Mouse (Mus musculus): Measurements from ENCODE around the gene Ets2.
A peak's percentile ranks its signal among the peaks of the same experiment; 100 is the strongest.

Gene Ets2

DNA sequence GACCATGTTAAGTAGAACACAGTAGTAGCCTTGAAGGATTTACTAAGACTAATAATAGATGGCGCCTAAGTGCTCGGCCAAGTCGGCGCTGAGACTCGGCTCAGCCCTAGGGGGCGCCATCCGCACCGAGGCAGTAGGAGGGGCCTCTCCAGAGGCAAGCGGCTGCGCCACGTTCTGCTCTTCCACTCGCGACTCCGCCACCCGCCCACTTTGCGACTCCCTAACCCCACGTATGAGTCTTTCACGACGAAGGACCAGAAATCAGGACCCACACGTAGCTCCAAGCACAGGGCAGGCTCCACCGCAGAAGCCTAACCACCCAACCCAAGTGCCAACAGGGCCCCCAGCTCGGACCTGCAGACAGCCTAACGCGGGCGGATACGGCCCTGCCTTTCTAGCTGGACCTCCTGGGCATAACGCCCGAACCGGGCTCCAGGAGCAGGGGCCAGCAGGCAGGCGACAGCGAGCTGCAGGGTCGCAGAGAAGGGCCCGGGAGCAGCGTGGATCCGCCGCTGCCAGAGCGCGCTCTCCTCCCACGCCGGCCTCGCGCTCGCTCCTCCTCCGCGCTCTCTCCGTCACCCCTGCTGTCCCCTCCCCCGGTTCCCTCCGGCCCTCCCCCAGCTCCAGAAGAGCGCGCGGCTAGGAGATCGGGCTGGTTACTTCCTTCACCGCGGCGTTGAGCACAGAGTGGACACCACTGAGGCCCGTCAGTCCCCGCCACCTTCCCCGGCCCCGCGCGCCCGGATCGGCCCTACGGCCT lies at the start of gene Ets2:
TSS of gene Ets2 (plus strand) at position 274 of the 760 bp plus-strand sequence.
- peak; percentile 78 for DNase-seq (ENCODE audit: low read depth, low spot score)

DNA sequence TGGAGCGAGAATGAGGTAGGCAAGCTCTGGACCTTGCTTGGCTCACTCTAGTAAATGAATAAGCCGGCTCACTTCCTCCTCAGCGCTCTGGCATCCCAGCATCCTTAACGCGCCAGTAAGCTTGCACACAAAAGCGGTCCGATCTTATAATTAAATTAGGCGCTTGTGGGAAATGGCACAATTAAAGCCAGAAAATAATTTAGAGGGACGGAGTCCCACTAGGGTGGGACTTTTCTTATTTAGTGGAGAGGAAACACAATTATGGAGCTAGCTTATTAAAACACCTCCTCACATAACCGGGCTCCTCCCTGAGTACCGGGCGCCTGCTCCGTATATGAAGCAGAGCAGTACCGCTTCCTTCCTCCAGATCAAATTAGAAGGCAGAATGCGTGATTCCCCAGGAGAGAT lies 47.7 kb upstream of the Ets2 start:
- DNase-seq (ENCODE audit: low read depth, low spot score) = no peak

DNA sequence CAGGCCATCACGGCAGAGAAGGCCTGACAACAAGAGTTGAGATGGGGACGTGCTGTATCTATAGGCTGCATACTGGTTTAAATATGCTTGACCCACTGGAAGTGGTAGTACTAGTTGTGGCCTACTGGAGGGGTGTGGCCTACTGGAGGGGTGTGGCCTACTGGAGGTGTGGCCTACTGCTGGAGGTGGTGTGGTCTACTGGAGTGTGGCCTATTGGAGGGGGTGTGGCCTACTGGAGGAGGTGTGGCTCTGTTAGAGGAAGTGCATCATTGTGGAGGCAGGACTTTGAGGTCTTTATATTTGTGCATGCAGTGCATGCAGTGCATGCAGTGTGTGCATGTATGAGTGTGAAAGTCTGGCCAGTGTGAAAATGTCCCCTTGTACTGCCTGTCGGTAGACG lies 45.3 kb upstream of the Ets2 start:
- DNase-seq (ENCODE audit: low read depth, low spot score) = no peak

DNA sequence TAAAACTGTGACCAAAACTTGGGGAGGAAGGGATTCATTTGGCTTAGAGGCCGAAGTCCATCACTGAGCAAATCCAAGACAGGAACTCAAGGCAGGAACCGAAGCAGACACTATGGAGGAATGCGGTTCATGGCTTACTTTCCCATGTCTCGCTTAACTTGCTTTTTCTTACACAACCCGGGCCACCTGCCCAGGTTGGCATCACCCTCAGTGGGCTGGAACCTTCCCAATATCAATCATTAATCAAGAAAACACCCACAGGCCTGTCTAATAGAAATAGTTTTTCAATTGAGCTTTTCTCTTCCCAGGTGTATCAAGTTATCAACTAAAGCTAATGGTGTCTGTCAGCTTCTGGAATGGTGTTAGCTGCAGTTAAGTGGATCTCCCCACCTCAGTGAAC lies 44.7 kb upstream of the Ets2 start:
- no peak for DNase-seq (ENCODE audit: low read depth, low spot score)

DNA sequence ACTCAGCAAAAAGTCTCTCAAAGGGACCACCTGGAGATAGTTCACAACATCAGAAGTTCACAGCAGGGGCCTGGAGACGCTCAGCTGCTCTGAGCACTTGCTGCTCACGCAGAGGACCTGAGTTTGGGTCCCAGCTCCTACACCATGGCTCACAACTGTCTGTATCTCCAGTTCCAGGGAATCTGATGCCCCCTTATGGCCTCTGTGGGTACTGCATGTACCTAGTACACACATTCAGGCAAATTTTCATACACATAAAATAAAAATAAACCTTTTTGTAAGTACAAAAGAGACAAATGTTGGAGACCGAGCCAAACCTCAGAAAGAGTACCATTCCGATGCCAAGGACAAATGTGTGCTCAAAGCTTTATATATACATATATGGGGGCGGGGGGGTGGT lies 44.1 kb upstream of the Ets2 start:
- DNase-seq (ENCODE audit: low read depth, low spot score) = no peak

DNA sequence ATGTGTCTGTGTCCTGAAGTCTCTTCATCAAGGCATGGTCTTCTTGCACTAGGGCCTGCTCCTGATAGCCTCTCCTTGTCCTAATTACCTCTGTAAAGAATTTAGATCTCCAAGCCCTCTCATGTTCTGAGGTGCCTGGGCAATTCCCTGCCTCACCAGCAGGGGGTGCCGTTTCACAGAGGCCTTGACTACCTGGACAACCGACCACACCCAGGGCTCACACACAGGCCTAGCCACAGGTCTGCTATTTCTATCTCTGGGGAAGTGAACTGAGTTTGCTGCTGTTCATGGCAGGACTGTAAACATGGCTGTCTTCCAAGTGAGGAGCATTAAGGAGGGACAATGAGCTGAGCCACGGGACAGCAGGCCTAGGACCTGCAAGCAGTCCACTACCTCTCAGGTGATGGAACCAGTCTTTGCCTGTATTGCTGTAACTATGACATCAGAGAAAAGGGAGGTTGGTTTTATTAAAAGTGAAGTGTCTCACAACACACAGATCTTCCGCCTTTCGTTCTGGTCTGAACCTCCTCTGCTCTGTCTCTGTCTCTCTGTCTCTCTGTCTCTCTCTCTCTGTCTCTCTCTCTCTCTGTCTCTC lies 42.9 kb upstream of the Ets2 start:
- no peak for DNase-seq (ENCODE audit: low read depth, low spot score)

DNA sequence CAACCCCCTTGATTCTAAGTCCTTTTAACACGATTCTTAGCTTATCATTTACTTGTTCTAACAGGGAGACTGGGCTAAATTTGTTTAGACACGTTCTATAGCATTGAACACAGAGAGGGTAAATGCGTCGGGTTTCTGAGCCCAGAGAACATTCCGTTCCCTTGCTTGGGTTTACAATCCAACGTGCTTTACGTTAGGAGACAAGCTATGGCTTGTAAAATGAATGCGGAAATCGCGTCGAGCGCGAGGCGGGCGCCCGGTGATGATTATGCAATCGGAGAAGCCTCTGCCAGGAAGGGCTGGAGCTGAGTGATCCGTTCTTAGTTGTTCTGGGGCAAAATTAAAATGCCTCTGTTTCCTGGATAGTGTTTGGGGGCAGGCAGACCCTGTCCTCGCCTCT lies 42.4 kb upstream of the Ets2 start:
- no peak for DNase-seq (ENCODE audit: low read depth, low spot score)

DNA sequence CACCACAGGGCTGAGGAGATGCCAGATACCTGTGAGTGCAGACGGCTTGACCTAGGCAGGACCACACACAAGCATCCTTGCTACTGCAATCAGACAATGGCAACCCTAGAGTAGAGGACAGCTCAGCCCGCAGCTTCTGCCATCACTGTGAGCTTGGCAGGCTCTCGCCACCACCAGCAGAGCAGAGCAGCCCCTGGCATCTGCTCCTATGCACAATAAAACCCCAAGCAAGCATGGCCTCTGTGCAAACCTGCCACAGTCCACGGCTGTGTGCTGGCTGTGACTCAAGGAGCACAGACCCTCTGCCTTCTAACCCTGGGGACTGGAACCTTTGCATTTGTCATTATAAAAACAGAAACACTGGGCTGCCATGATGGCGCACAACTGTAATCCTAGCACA lies 41.0 kb upstream of the Ets2 start:
- no peak for DNase-seq (ENCODE audit: low read depth, low spot score)

DNA sequence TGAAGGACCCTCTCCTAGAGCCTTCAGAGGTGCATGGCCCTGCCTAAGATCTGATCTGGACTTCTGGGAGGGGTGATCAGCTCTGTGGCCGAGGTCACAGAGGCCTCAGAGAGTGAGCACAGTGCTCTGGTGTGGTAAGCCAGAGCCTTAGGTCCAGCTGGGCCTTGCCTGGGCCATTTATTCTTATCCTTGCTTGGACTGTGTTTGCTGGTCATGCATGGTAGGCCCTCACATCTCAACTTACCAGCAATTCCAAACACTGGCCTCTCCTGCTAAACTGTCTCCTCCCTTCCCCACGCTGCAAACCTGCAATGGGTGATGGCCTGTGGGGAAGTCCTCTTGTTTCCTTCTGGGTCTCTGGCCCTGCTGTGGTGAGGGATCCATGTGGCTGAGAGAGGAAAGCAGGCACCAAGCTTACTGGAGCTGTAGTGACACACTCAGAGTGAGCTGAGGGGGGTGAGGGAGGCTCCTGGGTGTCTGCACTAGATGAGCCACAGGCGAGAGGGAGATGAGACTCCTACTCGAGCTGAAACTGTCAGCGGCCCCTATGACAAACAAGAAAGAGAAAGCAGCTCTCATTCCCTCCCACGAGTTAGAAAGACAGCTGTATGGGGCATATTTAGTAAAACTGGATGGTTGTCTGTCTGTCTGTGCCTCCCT lies 36.3 kb upstream of the Ets2 start:
- no peak for DNase-seq (ENCODE audit: low read depth, low spot score)

DNA sequence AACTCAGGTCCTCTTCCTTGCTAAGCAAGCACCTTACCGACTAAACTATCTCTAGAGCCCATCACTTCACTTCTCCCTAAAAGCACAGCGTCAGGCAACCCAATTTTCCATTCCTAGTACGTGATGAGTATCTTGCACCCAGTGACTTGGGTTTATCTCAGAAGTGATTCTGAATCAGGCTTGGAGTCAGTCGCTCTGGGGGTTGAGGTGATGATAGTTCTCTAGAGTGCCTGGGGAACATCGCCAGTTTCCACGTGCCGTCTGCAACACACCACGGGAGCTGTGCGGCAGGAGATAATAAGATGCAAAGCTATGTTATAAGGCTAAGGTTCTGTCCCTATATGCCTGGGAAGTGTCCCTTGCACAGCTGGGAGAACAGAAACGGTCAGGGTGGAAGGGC lies 35.6 kb upstream of the Ets2 start:
- no peak for DNase-seq (ENCODE audit: low read depth, low spot score)

DNA sequence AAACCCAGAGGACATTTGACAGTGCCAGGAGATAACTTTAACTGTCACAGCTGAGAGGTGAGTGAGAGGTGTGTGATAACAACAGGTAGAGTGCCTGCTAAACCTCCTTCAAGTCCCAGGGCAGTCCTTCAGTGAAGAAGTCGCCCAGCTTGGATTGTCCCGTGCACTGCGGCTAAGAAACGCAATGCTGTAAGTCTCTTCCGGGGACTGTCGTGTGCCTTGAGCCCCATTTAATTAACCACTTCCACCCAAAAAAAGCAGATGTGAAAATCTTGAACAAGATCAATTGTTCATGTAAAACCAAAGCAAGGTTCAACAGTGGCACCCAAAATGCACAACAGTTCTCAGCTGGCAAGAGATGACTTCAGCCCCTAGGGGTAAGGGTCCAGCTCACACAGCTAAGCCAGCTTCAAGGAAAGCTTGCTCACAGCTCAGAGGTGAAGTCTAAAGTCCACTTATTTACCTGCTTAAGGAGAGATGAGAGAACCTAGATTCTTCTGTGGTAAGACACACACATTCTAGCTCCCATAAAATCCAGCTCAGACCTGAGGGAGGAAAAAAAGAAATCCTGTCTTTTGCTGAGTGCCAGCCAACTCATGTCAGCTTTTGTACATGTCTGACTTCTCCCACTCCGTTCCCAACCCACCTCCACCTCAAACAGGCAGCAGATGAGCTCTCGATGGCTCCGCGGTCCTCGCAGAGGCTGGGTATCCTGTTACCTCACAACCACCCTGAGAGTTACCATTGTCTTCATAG lies 34.3 kb upstream of the Ets2 start:
- DNase-seq (ENCODE audit: low read depth, low spot score) = no peak

DNA sequence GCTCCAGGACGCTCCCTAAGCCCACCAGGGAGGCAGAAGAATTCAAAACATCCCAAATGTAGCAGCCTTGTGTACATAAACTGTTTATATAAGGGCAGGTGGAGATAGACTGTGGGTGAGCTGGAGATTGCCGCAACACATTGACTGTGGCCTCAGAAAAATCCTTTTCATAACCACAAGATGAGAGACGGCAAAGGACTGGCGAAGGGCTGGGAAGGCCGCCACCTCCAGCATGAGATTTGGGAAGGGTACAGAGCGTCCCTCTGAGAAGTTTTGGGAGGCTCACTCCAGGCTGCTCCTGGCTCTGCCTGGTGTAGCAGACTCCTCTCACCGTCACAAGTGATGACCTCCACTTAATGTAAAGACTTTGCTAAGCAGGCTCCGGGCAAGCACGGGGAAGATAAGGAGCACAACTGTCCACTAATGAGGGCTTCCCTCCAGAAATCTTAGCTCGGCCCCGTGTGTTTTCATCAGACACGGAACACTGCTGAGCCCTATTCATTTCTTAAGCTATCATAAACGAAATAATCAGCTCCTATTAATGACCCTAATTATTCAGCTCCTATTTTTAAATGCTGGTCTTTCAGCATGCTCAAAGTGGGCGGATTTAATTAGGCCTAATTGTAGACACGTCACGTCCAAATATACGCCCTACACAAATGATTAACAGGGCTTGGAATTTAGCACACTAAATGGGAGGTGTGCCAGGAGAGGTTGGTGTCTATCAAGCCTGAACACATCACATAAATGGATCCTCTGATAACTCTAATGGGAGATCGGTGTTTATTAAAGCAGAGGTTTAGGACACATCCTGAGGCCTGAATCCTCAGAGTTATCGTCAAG lies 33.5 kb upstream of the Ets2 start:
- DNase-seq (ENCODE audit: low read depth, low spot score) = no peak

DNA sequence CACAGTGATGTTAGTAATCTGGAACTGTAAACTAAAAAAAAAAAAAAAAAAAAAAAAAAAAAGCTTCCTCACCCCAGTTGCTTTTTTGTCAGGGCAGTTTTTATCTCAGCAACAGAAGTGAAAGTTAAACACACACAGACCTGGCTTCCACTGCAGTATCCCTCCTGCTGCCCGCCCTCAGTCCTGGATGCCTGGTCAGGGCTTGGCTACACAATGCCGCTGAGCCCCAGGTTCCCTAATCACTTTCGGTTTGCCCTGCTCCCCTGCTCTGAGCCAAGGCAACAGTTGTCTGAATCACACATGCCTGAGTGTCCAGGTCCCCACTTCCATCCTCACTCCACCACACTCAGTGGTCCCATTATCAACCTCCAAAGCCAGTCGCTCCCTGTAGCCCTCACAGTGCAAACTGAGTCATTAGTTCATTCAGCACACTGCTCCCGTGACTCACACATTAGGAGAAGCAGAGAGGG lies 27.4 kb upstream of the Ets2 start:
- no peak for DNase-seq (ENCODE audit: low read depth, low spot score)

DNA sequence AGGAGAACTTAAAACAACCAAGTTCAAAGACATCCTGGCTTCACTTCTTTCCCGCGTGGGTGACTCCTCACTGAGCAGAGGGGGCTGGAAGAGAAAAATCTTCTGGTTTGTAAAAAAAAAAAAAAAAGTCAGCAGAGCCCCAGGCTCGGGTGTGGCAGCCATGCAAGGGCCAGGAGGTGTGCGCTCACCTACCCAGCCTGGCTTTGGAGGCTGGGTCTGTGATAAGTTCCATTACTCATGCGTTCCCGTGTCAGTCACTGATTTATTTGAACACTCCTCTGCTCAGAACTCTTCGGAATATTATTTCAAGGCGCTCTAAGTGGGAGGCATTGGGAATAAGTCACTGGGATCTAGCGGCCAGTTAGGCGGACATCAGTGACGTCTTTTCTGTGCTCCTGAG lies 26.7 kb upstream of the Ets2 start:
- DNase-seq (ENCODE audit: low read depth, low spot score) = no peak

DNA sequence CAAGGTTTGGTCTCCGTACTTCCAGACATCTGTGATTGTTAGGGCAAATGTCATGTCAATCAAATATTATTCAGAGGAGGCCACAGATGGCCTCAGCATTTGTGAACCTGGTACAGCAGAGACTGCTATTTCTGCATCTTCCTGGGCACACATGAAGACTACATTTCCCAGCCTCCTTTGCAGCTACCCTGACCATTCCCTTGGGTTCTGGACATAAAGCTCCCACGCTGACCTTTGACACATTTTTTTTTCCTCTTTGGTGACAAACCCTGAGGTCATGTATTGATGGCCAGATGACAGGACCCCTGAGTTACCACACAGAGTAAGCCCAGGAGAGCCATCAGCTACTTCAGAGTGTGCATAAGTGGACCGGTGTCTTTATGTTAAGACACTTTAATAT lies 25.2 kb upstream of the Ets2 start:
- no peak for DNase-seq (ENCODE audit: low read depth, low spot score)

DNA sequence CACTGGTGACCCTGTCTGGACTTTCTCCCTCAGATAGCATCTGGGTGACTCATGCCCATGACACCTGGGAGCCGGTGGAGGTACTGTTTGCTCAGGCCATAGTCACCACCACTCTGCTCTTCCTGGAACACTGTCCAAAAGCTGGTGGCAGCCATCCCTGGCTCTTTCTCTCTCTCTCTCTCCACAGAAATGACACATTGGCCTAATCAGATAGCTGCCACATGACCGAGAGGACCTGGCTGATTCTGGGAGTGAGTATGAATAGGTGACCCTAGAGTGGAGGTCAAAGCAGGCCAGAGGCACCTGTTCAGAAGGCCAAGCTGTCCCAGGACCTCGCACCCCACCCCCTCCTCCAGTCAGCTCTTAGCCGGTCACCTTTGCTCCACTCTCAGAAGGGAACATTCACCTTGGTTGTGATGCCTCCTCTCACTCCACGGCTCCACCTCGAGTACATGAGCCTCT lies 19.4 kb upstream of the Ets2 start:
- no peak for DNase-seq (ENCODE audit: low read depth, low spot score)

DNA sequence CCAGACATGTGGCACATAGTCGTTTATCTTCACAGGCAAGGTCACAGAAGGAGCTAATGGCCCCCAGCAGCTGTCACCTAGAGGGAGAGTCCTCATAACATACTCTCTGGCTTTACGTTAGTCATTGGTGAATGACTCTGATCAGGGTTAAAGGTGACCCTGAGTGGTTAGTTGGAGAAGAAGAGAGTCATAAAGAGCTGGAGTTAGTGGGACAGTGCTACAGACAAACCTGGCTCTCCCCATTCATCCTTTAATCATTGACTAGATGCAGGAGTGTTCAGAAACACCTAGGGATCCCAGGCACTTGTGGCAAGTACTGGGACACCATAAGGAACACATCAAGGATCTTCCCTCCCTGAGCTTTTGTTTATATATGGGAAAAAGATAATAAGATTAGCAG lies 16.1 kb upstream of the Ets2 start:
- DNase-seq (ENCODE audit: low read depth, low spot score) = no peak

DNA sequence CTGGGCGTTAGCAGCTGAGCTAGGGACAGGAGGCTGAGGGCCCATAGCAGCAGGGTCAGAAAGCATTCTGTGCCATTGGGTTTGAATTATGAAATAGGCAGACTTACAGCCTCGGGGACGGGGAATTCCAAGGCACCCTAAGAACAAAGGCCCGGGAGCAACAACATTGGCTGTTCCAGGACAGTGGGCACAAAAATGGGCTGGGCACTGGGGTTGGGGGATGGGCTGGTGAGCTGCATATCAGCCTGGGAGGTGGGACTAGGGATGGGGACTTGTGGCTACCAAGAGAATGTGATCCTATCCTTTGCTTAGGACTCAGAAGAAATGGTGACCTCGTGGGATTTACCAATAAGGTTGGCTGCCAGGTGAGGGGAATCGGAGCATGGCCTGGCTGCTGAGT lies 15.6 kb upstream of the Ets2 start:
- no peak for DNase-seq (ENCODE audit: low read depth, low spot score)

DNA sequence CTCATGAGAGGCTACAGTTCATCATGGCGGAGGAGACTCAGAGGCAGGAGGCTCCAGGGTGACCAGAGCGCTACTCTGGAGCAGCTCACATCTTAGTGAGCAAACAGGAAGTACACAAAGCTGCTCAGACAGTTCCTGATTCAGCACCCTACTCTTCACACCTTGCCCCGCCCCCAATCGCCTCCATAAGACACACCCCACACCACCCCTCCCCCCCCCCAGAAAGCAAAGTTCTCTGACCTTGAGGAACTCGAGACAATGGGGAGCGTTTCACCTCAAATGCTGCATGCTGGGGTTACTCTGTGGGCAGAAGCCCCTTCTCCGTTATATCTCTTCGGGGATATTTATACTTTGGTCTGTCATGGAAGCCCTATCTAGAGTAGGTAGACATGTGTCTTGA lies 15.0 kb upstream of the Ets2 start:
- no peak for DNase-seq (ENCODE audit: low read depth, low spot score)

DNA sequence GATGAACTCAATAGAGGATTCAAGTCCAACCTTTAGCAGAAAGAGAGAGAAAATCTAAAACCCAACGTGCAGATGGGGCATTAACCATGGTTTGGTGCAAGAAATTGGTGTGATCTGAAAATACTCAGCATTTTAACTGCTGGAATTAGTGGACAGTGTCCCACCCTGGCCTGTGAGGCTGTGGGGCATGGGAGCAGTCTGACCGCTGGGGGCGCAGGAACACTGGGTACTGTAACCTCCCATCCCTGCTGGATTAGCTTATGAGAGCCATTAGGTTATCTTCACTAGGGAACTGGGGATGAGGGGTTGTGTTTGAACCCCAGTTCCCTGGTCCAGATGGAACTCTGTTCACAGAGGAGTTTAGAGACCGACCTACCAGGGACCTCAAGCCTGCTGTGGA lies 13.9 kb upstream of the Ets2 start:
- DNase-seq (ENCODE audit: low read depth, low spot score) = no peak

DNA sequence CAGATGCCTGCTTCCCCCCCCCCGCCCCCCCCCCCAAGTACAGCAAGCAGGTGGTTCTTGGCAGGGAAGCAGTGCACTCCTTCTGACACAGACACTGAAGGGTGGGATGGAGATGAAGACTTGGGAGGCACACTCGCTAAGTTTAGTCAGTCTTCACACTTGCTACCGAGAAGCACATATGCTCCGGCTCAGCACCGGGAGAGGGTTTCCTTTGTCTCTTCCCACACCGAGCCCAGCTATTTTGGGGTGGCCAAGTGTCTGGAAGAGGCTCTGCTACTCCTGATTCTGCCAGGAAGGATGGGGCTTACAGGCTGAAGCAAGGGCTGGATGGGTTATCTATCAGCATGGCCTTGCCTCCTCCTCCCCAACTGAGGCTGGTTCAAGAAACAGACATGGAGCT lies 5.3 kb upstream of the Ets2 start:
- DNase-seq (ENCODE audit: low read depth, low spot score) = peak; percentile 22

All from brain, embryonic 18.5 days (tissue).